Mouse (Mus musculus) right cerebral cortex, adult 2 months (tissue): ENCODE measurements around the gene 1700017D01Rik.
"Not testable (repeated sequence)": the region's sequence is repeated elsewhere in the genome, so short reads cannot be mapped to it uniquely, and the experiment has no call there.

Source experiments
- DNase-seq, 2 experiments: peaks; one replicate each; pipeline ENCODE4 v3.0.0; 2021 to 2022; ENCODE audit warnings: low spot score in 2 of 2

1700017D01Rik gene

DNA sequence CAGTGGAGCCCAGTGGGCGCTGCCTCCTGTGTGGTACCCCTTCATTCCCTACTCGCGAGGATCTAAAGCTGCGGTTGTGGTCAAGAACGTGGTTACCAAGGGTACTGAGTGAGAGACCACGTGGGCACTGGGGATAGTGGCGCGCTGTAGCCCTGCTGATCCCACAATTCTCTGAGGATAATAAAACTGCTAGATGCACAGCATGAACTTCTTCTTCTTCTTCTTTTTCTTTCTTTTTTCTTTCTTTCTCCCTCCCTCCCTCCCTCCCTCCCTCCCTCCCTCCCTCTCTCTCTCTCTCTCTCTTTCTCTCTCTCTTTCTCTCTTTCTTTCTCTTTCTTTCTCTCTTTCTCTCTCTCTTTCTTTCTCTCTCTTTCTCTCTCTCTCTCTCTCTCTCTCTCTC, at the start of gene 1700017D01Rik:
1700017D01Rik (minus strand) TSS at position 101 of the 400 bp plus-strand sequence.
- DNase-seq, result not testable (repeated sequence)

DNA sequence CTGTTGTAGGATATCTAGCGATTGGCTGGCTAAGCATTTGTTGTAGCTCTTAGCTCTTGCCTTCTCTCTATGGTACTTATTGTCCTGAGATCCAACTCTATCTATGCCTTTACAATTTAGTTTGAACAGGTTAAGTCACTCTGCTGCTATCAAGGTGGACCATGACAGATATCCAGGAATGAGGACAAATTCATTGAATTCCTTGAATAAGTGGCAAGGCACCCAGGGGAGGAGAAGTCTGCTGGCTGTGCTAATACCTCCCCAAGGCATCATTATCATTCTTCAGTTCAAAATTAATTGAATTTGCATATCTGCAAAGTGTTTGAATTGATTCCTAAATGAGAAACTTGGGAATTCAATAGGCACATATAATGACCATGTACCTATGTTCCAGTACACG, 46.8 kb upstream of the 1700017D01Rik start:
- no peak for DNase-seq

DNA sequence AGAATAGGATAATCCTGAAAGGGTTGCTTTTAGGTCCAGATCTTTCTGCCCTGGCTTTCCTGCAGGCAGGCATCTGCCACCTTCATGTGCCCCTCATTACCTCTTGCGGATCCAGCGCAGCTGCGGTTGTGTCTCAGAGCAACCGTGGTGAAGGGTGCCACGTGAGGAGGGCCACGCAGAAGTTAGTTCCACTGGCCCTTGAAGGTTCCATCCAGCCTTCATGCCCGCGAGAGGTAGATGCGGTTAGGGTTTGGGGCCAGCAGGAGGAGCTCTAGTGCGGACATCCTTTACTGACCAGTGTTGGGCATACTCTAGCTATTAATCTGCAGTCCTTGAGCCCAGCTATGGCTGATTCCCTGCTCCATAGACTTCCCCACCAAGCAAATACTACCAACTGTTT, 34.5 kb upstream of the 1700017D01Rik start, which contains the start of gene 1700025F22Rik:
1700025F22Rik (minus strand) TSS at position 149 of the 400 bp plus-strand sequence.
- DNase-seq, result no peak

DNA sequence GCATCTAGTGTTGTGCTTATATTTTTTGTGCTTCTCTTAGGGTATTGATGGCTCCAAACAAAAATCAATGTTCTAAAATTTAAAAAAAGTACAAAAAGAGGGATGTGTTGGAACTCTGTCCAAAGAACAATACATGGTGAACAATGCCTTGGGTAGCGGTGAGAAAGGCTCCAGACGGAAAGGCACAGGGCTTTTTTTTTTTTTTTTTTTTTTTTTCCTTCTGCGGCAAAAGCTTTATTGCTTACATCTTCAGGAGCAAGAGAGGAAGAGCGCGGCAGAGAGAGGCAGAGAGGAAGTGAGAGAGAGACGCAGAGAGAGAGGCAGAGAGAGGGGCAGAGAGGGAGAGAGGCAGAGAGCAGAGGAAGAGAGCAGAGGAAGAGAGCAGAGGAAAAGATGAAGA, 27.2 kb upstream of the 1700017D01Rik start:
- DNase-seq, result not testable (repeated sequence)

DNA sequence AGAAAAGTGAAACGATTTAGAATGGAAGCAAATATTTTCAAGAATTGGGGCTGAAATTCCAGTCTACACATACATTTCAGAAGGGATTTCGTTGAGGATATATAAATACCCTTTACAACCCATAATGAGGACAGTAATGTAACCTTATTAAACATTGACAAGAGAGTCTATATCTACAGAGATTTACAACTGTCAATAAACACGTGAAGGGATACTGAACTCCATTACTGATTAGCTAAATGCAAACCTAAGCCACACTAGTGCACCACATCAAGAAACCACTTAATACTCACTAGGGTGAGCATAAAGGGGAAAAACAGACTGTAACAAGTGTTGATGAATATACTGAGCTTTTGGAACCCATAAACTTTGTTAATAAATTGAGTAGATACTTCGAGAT, 4.7 kb upstream of the 1700017D01Rik start:
- DNase-seq, result no peak

DNA sequence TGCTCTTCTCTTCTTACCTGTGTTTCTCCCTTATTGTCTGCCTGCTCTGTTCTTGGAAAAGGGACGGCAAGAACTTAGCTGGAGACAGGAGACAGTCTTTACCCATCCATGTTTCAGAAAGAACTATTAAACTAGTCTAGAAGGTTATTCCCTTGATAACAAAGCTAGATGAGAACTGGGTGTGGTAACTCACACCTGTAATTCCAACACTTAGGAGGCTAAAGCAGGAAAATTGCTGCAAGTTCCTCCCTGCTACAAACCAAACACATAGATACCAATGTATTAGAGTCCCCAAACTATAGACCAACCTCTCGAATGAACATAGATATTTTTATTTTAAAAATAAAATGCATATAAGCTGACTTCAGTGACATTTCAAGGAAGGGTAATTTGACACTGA, 4.2 kb upstream of the 1700017D01Rik start:
- DNase-seq, result no peak

DNA sequence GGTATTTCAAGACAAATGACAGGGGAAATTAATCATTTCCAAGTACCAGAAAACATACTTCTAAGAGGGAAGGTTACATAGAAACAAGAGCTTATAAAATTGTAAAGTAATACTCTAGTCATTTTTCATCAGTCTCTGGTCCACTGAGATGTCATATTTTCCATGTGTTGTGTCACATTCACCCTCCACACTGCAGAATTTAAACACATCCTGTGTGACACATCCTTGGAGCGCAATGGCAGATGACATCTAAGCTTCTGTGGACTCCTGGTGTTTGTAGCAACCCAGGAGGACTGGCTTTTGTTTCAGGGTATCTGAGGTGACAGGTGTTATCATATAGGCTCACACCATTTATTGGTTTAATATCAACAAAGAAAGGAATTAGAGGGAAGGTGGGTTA, 974 bp downstream of the 1700017D01Rik start:
- DNase-seq, result no peak

DNA sequence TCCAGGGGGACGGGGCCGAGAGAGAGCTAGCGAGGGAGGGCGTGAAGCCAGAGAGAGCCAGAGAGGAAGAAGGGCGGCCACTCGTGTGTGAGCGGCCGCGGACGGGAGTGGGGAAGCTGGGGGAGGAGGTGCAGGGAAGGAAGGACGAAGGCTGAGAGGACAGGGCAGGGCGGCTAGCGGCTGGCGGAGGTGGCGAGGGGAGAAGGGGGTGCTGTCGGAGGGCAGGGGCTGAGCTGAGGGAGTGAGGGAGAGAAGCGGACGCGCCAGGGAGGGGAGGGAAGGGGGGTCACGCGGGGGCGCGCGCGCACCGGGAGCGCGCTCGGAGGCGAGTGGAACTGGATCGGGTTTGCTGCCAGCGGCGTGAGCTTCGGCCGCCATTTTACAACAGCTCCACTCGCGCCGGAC, 9.7 kb downstream of the 1700017D01Rik start:
- DNase-seq, result peak; percentile 2 to 11

DNA sequence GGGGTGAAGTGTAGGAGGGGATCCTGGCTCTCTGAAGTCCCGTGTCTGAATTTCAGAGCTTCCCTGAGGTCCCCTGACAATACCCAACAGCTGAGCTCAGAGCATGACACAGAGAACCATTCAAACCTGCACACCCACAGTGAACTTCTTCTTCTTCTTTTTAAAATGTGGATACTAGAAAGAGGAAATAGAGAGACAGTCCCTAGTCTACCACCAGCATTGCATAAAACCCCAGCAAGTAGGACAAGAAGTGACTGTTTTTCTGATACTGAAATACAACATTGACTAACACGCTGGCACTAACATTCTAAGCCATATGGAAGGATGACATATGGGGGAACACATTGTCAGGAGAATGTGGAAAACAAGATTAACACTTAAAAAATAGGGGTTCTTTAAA, 11.3 kb downstream of the 1700017D01Rik start:
- DNase-seq, result peak; percentile 3 to 6

DNA sequence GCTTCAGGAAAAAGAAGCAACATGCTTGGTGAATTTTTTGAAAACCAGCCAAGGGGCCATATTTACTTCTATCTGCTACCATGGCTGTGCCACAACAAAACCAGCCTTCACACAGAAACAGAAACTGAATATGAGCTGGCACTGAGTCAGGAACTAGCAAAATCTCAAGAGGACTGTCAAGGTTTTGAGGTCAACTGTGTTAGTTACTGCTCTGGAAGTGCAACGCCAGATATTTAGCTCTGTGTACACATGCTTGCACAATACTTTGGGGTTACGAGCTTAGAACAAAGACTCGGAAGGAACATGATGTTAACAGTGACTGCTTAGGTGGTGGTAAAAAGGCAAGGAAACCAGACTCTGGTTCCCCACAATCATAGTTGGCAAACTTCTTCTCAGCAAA, 22.9 kb downstream of the 1700017D01Rik start:
- DNase-seq, result no peak

DNA sequence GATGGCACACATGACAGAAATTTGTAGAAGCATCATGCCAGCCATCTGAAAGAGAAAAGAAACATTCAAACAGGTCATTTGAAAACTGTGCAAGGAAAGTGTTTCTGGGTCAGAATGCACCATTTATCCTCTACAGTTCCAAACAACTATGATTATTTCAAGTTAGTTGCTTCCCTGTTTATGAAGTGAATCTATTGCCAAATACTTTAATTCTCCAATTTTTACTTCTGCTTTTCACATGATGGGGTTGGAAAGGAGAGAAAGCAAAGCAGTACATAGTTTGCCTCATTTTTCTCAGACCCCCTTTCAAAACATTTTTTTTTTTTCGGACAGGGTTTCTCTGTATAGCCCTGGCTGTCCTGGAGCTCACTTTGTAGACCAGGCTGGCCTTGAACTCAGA, 28.8 kb downstream of the 1700017D01Rik start:
- DNase-seq, result no peak

DNA sequence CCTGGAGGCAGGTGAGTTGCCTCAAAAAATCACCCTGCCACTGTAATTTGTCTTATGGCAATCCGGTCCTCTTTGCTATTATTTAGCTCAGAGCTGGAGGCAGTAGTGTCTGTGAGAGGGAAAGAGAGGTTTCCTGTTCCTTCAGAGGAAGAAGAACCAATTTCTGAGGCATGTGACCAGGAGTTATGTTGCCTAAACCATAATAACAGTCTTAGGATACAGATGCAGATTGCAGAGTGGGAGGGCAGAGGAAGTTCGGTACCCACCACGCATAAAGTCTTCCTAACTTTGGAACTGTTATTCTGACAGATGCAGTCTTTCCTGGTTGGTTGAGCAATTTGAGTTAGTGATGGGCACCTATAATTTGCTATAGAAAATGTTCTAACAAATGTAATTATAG, 32.3 kb downstream of the 1700017D01Rik start:
- DNase-seq, result no peak

DNA sequence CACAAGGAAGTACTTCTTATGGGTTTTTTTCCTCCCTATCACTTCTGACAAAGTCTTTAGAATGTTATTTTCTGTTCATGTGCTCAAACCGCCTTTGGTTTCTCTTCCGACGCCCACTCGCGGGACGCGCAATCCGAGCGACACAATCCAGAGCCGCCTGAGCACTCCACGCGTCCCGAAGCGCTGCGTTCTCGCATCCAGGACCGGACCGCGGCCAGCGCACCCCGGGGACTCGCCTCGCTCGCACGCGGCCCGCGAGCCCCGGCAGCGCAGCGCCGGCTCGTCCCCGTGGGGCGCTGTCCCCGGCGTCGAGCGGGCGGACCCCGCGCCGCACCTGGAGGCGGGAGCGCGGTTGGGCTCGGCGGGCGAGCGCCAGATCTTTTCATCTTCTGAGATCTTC, 38.5 kb downstream of the 1700017D01Rik start:
- DNase-seq, result peak; percentile 4 to 11

DNA sequence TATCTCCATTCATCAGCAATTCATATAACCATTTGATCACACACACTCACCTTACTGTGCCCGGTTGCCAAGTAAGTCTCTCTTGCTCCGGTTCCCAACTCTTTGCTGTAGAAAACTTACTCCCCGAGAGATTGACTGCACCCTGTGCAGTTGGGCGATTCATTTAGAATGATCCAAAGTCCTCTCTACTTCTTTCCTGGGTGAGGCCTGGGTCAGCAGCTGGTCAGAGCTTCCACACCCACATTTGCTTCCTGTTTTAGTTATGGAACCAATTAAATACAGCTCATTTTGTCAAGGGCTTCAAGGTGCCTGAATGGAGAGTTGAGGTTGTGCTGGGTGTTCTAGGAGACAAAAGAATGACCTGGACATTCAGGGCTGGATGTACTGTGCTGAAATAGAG, 49.7 kb downstream of the 1700017D01Rik start, which contains the start of gene Ms4a8a:
Ms4a8a (minus strand) TSS at position 169 of the 400 bp plus-strand sequence.
- no peak for DNase-seq

DNA sequence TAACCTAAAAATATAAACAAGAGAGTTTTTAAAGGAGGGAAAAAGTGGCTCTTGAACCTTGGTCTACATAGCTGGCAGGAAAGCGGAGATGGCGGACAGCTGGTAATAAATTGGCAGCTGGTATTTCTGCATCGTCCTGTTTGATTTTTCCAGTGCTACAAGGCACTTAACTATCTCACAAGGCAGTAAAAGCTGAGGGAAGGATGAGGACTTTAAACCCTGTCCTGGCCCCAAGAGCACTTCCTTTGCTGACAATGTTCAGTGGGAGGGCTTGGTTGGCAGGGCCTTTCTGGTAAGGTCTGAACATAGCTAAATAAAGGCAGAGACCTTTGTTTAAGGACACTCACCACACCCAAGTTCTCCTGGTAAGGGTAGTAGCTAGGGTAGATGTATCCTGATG, 60.3 kb downstream of the 1700017D01Rik start:
- DNase-seq, result no peak

DNA sequence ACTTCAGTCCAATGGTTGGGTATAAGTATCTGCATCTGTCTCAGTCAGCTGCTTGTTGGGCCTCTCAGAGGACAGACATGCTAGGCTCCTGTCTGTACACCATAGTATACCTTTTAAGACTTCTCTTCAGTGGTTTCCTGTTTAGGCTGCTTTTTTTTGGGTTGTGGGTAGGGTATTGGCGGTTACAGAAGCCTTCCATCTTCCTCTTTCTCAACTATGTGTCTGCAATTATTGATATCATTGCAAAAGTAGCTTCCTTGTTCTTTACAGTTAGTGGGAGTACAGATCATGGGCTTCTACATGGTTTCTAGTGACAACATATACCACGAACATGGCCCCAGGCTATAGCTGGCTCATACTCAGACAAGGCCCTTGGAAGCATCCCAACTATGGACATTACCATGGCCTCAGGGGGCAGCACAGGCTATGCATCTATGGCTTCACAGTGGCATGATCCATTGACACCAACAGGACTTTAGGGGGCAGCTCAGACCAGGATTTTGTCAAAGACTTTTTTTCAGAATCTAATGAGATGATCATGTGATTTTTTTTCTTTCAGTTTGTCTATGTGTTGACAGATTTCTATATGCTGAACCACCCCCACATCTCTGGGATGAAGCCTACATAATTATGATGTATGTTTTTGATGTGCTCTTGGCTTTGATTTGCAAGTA, 65.3 kb downstream of the 1700017D01Rik start:
- DNase-seq, result no peak

DNA sequence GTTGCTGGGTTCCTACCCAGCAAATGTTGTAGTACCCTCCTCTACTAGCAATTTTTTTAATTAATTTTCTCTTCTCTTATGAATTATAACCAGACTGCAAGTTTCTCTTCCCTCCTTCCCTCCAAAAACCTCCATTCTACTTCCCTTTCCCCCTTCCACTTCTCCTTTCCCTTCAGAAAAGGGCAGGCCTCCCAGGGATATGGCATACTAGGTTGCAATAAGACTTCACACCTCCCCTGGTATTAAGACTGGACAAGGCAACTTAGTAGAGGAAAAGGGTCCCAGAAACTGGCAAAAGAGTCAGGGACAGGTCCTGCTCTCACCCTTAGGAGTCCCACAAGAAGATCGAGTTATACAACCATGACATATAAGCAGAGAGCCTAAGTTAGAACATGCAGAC, 69.8 kb downstream of the 1700017D01Rik start:
- DNase-seq, result no peak

DNA sequence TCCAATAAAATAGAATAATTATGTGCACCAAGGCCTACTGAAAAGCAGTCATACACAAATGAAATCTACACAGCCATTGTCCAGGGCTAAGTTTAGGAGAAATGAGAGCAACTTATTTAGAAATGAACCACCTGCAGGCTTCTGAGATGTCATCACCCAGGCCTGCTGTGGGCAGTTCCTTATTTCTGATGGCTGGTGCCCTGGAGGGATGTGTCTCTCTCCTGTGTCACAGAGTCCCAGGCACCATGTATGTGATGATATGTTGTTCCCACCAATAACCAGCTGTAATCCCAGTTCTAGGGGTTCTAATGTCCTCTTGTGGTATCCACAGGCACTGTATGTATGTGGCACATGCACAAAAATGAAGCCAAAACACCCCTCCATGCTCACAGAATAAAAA, 70.7 kb downstream of the 1700017D01Rik start:
- no peak for DNase-seq

DNA sequence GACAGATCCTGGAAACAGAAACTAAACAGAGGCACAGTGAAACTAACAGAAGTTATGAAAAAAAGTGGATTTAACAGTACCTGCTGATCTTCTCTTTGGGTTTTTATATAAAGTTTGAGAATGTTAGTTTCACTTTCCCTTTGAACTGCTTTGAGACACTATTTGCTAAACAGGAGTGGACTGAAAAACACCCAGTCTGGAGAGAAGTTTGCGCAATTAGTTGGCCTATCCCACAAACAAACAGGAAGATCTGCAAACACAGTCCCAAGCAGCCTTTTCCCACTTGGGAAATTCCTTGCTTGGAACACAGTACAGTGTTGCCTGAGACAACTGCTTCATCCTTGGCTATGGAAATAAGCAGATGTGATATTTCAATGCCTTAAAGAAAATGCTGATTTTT, 75.0 kb downstream of the 1700017D01Rik start:
- DNase-seq, result not testable (repeated sequence)

DNA sequence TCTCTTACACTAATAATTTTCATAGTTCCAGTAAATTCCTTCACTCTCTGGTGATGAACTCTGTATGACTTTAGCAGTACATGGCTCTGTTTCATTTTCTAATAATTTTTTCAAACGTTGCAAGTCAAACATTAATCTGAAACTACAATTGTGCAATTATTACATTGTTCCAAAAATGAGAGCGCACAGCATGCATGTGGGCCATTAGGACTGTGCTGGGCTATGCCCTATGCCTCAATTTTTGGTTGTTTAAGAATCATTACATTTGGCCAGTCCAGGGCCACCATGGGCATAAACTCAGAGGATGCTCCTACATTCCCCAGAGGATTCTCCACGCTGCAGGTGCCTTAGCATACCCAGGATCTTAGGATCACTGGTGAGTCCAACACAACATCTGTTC, 77.4 kb downstream of the 1700017D01Rik start:
- no peak for DNase-seq

DNA sequence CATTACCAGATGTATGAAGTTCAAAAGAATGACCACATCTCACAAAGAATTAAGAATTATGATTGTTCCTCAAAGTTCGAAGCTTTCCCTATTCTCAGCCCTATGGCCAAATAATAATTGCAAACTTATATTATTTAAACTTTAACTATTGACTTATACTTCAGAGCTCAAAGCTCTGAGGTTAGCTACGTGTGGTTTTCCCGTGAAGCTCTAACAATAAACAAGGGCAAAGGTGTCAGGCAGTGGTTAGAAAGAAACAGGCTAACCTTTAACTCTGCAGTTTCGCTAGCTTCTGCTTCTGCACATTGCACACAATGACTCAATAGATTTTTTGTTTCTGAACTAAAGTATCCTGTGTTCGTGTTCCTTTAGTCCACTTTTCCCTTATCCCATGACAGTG, 77.8 kb downstream of the 1700017D01Rik start:
- no peak for DNase-seq

DNA sequence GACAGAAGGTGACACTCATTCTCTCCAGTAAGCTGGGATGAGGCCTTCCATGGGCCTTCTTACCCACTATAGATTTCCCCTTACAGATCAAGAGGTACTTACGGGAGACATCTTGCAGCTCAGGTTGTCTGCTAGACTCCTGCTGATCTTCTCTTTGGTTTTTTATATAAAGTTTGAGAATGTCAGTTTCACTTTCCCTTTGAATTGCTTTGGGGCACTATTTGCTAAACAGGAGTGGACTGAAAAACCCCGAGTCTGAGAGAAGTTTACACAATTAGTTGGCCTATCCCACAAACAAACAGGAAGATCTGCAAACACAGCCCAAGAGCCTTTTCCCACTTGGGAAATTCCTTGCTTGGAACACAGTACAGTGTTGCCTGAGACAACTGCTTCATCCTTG, 80.4 kb downstream of the 1700017D01Rik start:
- no peak for DNase-seq

DNA sequence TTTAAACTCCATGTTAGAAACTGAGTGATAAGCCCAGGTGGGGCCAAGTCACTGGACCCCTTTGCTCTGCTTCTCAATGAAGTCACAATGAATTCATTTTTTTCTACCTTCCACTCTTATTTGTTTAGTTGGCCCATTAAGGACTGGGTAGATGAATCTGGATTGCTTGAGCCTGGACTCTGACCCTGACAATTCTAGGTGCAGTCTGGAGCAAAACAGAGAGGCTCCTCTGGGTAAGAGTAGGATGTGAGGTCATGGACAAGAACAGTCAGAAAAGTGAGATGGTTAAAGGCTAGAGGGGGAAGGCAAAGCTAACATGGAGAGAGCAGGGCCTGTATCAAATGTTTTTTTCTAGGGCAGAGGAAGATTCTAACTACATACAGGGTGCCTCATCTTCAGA, 81.2 kb downstream of the 1700017D01Rik start:
- no peak for DNase-seq

DNA sequence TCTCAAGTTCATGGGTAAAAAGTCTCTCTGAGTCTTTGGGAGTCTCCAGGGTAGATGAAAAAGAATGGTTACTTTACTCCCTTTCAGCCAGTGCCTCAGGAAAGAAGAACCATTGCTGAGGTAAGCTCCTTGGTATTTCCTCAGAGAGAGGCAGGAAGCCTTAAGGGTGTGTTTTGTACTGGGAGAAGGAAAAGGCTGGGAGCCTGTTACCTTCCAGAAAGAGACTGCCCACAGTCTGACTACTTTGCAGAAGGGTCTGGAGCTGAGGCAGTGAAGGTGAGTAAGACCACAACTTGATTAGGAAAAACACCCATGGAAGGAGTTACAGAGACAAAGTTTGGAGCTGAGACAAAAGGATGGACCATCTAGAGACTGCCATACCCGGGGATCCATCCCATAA, 82.2 kb downstream of the 1700017D01Rik start:
- DNase-seq, result no peak
